Mouse (Mus musculus) midbrain, postnatal 0 days (tissue): Measurements from ENCODE around the gene Insl3. TPM values are rescaled to one million over a fixed set of nuclear protein-coding genes. Genes with fewer than 3 reads are reported as not detected.
"Not testable (repeated sequence)": the region's sequence is repeated elsewhere in the genome, so short reads cannot be mapped to it uniquely, and the experiment has no call there.

Source experiments
- ATAC-seq: fragments of 200-750 bp; cut with Nextera tagmentation; 2 replicates; pipeline ENCODE4 v1.8.0; 2017; ENCODE audit warnings: moderate number of reproducible peaks, mild to moderate bottlenecking, moderate TSS enrichment, moderate library complexity; ENCODE audit not compliant: low FRiP score
- DNase-seq: peaks from one replicate; pipeline ENCODE4 v3.0.0-alpha.2; 2015; ENCODE audit warnings: low spot score
- H3K27ac ChIP-seq: fragments of 300-500 bp; sonication (generic); 2 replicates; pipeline ENCODE4 v1.5.1; 2014; ENCODE audit warnings: low read depth, mild to moderate bottlenecking, low read length, mixed read lengths
- H3K27me3 ChIP-seq: fragments of 300-500 bp; sonication (generic); 2 replicates; pipeline ENCODE4 v1.6.1; 2014; ENCODE audit warnings: low read length, control low read depth, mixed read lengths; ENCODE audit not compliant: insufficient read depth
- H3K36me3 ChIP-seq: fragments of 300-500 bp; sonication (generic); 2 replicates; pipeline ENCODE4 v1.6.1; 2014; ENCODE audit warnings: low read length, control low read depth, mixed read lengths; ENCODE audit not compliant: insufficient read depth
- H3K4me1 ChIP-seq: fragments of 300-500 bp; sonication (generic); 2 replicates; pipeline ENCODE4 v1.6.1; 2014; ENCODE audit warnings: mild to moderate bottlenecking, control low read depth, antibody characterized with exemption, low read length, mixed read lengths; ENCODE audit not compliant: insufficient read depth
- H3K4me2 ChIP-seq: fragments of 300-500 bp; sonication (generic); 2 replicates; pipeline ENCODE4 v1.6.1; 2014; ENCODE audit warnings: low read depth, mild to moderate bottlenecking, low read length, mixed read lengths; ENCODE audit not compliant: poor library complexity, severe bottlenecking
- H3K4me3 ChIP-seq: fragments of 300-500 bp; sonication (generic); 2 replicates; pipeline ENCODE4 v1.5.1; 2014; ENCODE audit warnings: low read depth, mild to moderate bottlenecking, low read length, moderate library complexity
- H3K9ac ChIP-seq: fragments of 300-500 bp; sonication (generic); replicated peaks from 2 replicates; pipeline ENCODE4 v1.6.1; 2014; ENCODE audit warnings: mild to moderate bottlenecking, low read length, moderate library complexity, mixed read lengths; ENCODE audit not compliant: poor library complexity, severe bottlenecking
- H3K9me3 ChIP-seq: fragments of 300-500 bp; sonication (generic); 2 replicates; pipeline ENCODE4 v1.6.1; 2016; ENCODE audit warnings: low read length, control low read depth
- CTCF ChIP-seq: IDR thresholded peaks from 2 replicates; pipeline ENCODE4 v1.5.1; 2016; ENCODE audit warnings: antibody characterized with exemption, mild to moderate bottlenecking
- WGBS: fragments of 180-500 bp; shearing (Covaris S2); extraction: QIAGEN DNeasy Blood & Tissue Kit; methylation state at CpG from one replicate; pipeline ENCODE4 v1.1.7; 2014; 5-methylcytosine and 5-hydroxymethylcytosine counted together
- polyA plus RNA-seq: library from polyadenylated mRNA; unstranded; fragments of >200 nt; fragmentation: Nextera tagmentation; extraction: Ambion mirVana; gene quantifications from 2 replicates; pipeline ENCODE4 v1.2.1, GENCODE M21; 2015
- total RNA-seq: library from RNA; depleted of rRNA; stranded (reverse); fragments of >200 nt; gene quantifications from 2 replicates; pipeline ENCODE4 v1.2.3, GENCODE M21; 2014; rRNA removed

The Insl3 gene
- total and polyA plus RNA-seq, 2 experiments from 2014 or later = 1.2 TPM; not detected in 1

DNA sequence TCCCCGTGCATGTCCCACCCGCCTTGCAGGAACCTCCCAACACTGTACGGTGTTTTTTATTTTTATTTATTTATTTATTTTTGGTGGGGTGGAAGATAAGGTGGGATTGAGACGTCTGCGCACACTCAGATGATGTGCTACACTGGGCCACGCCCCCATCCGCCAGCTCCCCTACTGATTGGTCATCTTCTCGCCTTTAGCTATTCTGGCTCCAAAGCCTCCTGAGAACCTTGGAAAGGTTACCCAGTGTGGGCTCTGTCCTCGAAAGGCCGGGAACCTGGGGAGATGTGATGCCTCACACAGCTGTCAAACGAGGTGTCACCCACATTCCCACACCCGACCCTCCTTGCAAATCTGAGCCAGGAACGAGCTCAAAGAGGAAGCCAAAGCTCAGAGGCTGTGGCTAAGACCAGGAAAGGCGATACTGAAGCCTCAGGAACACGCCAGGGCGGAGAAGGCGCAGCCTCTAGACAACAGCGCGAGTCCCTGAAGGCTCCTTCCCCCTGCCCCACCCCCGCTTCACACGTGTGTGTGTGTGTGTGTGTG is 39.3 kb downstream of the Insl3 start:
- TF ChIP-seq CTCF = no peak
- H3K9ac ChIP-seq = peak overlapping the region; percentile 61
- H3K36me3 ChIP-seq = no peaks in the 10 kb centered on the region
- DNase-seq (peak; percentile 90), ATAC-seq (peak; percentile 72)
- peak overlapping the region; percentile 83 for H3K27ac ChIP-seq
- H3K4me3 ChIP-seq = peak overlapping the region; percentile 35
- WGBS = 6% methylated on average over 19 of the region's 21 CpGs
- no peaks in the 10 kb centered on the region for H3K9me3 ChIP-seq
- H3K4me1 ChIP-seq = peaks cover 9% of the 10 kb centered on the region
- H3K4me2 ChIP-seq = peak overlapping the region; percentile 69
- no peaks in the 10 kb centered on the region for H3K27me3 ChIP-seq

DNA sequence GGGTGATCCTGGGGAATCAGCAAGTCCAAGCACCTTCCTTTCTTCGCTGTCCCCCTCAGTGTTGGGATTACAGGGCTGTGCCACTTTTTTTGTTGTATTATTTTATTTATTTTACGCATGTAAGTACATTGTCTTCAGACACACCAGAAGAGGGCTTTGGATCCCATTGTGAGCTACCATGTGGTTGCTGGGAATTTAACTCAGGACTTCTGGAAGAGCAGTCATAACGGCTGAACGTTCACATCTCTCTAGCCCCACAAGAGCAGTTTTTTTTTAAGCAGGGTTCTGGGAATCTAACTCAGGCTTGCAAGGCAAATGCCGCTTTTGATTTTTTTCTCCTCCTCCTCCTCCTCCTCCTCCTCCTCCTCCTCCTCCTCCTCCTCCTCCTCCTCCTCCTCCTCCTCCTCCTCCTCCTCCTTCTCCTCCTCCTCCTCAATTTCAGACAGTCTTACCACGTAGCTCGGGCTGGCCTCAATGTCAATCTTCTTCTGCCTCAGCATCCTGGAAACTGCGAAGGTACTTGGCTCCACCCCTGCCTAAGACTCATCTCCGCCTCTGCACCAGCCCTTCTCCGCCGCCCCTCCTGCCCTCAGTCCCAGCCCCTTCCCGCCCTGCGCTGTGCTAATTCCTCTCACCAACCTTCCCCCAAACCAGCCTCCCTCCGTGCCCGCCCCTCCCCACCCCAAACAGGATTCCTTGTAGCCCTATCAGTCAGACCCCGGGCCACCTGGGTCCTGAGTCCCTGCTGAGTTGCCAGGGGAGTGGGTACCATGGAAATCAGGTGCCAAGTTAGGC is 40.0 kb downstream of the Insl3 start:
- Histone ChIP-seq H3K4me3 (peak overlapping the region; percentile 35), H3K27ac (peak overlapping the region; percentile 83), H3K4me2 (peak overlapping the region; percentile 69), H3K4me1 (peaks cover 7% of the 10 kb centered on the region), H3K36me3 (no peaks in the 10 kb centered on the region), H3K27me3 (no peaks in the 10 kb centered on the region), H3K9me3 (no peaks in the 10 kb centered on the region), H3K9ac (peak overlapping the region; percentile 61)
- 4% methylated on average over 16 of the region's 16 CpGs for WGBS
- ATAC-seq (peak; percentile 18; the same call in 1 of the 2 replicates), DNase-seq (peak; percentile 59)
- TF ChIP-seq CTCF = no peak

DNA sequence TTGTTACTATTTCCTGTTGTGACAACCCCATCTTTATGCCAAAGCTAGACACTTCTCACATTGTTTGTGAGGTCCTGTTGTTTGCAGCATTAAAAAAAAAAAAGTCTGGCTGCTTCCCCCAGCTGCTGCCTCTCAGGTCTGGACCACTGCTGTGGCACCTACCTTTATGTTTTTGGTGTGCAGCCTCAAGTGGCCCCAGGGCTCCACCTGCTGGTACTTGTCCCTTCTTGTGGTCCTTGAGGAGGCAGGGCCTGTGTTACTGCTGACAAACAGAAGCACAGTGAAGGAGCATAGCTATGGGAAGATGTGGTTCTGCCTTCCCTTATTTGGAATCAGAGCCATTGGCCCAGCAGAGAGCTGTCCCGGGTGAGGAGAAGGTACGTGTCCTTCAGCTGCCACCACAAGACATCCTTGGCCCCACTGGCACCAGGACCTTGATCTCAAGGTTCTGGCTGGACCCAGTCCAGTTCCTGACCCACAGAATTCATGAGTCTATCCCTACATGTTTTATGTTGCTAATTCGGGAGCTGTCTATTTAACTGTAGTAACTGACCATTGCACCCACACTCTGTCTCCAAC is 42.7 kb downstream of the Insl3 start:
- peak; percentile 38 for DNase-seq
- peak; percentile 66 for TF ChIP-seq CTCF
- Histone ChIP-seq H3K27ac (no peak overlapping the region), H3K9ac (no peak overlapping the region), H3K4me2 (no peak overlapping the region), H3K4me3 (no peak overlapping the region), H3K27me3 (no peaks in the 10 kb centered on the region), H3K36me3 (no peaks in the 10 kb centered on the region), H3K4me1 (no peaks in the 10 kb centered on the region), H3K9me3 (no peaks in the 10 kb centered on the region)
- no peak for ATAC-seq
- WGBS = 52% methylated on average over 3 of the region's 3 CpGs

GRCm38 (mm10) chr8:71738316-71738715 is 49.3 kb downstream of the Insl3 start:
- H3K4me2 ChIP-seq, H3K9ac ChIP-seq, ATAC-seq, H3K27me3 ChIP-seq, H3K9me3 ChIP-seq, H3K4me1 ChIP-seq, H3K4me3 ChIP-seq, H3K27ac ChIP-seq, DNase-seq, H3K36me3 ChIP-seq: not testable (repeated sequence)

Other genes with a start within 250 kb of the Insl3 start
- 289 and 323 TPM in 2 replicates for gene Abhd8, start 225.6 kb upstream of the Insl3 start, total RNA-seq
- 205 and 213 TPM in 2 replicates for gene Abhd8, start 225.6 kb upstream of the Insl3 start, polyA plus RNA-seq
- gene Mrpl34, start 224.3 kb upstream of the Insl3 start, total RNA-seq = 105 and 119 TPM in 2 replicates
- 163 and 165 TPM in 2 replicates for gene Mrpl34, start 224.3 kb upstream of the Insl3 start, polyA plus RNA-seq
- gene Dda1, start 220.0 kb upstream of the Insl3 start, total RNA-seq = 187 and 211 TPM in 2 replicates
- 267 and 269 TPM in 2 replicates for gene Dda1, start 220.0 kb upstream of the Insl3 start, polyA plus RNA-seq
- gene Ano8, start 203.3 kb upstream of the Insl3 start, total RNA-seq = 81.6 and 82.2 TPM in 2 replicates
- gene Ano8, start 203.3 kb upstream of the Insl3 start, polyA plus RNA-seq = 5.4 and 5.6 TPM in 2 replicates
- gene Gtpbp3, start 201.1 kb upstream of the Insl3 start, total RNA-seq = 28.0 and 31.5 TPM in 2 replicates
- gene Gtpbp3, start 201.1 kb upstream of the Insl3 start, polyA plus RNA-seq = 11.4 and 11.5 TPM in 2 replicates
- 4.8 and 7.6 TPM in 2 replicates for gene Plvap, start 177.5 kb upstream of the Insl3 start, total RNA-seq
- gene Plvap, start 177.5 kb upstream of the Insl3 start, polyA plus RNA-seq = 9.0 and 10.4 TPM in 2 replicates
- gene Ccdc194, start 163.5 kb upstream of the Insl3 start, total RNA-seq = 0.27 TPM in 1 of 2 replicates, not detected in the other
- gene Ccdc194, start 163.5 kb upstream of the Insl3 start, polyA plus RNA-seq = not detected in 2 replicates
- 12.6 and 15.3 TPM in 2 replicates for gene Bst2, start 151.8 kb upstream of the Insl3 start, total RNA-seq
- 15.3 and 17.6 TPM in 2 replicates for gene Bst2, start 151.8 kb upstream of the Insl3 start, polyA plus RNA-seq
- gene Mvb12a, start 146.3 kb upstream of the Insl3 start, total RNA-seq = 77.4 and 79.2 TPM in 2 replicates
- 81.4 and 82.6 TPM in 2 replicates for gene Mvb12a, start 146.3 kb upstream of the Insl3 start, polyA plus RNA-seq
- 0.11 and 0.14 TPM in 2 replicates for gene Tmem221, start 130.3 kb upstream of the Insl3 start, total RNA-seq
- 0.20 TPM in 1 of 2 replicates, not detected in the other for gene Tmem221, start 130.3 kb upstream of the Insl3 start, polyA plus RNA-seq
- 0.55 TPM in 1 of 2 replicates, not detected in the other for gene Nxnl1, start 122.6 kb upstream of the Insl3 start, total RNA-seq
- gene Nxnl1, start 122.6 kb upstream of the Insl3 start, polyA plus RNA-seq = 0.05 and 0.12 TPM in 2 replicates
- gene Slc27a1, start 120.3 kb upstream of the Insl3 start, total RNA-seq = 150 and 160 TPM in 2 replicates
- 99.7 and 110 TPM in 2 replicates for gene Slc27a1, start 120.3 kb upstream of the Insl3 start, polyA plus RNA-seq
- 333 and 399 TPM in 2 replicates for gene Pgls, start 97.0 kb upstream of the Insl3 start, total RNA-seq
- 293 and 300 TPM in 2 replicates for gene Pgls, start 97.0 kb upstream of the Insl3 start, polyA plus RNA-seq
- gene Fam129c, start 91.6 kb upstream of the Insl3 start, total RNA-seq = 5.3 and 5.9 TPM in 2 replicates
- 4.5 and 4.7 TPM in 2 replicates for gene Fam129c, start 91.6 kb upstream of the Insl3 start, polyA plus RNA-seq
- 104 and 106 TPM in 2 replicates for gene Colgalt1, start 78.2 kb upstream of the Insl3 start, total RNA-seq
- gene Colgalt1, start 78.2 kb upstream of the Insl3 start, polyA plus RNA-seq = 62.8 TPM in 2 replicates
- gene Unc13a, start 17.5 kb upstream of the Insl3 start, total RNA-seq = 69.0 and 70.8 TPM in 2 replicates
- 14.5 and 16.2 TPM in 2 replicates for gene Unc13a, start 17.5 kb upstream of the Insl3 start, polyA plus RNA-seq
- 9.0 and 12.3 TPM in 2 replicates for gene Jak3, start 12.9 kb upstream of the Insl3 start, total RNA-seq
- gene Jak3, start 12.9 kb upstream of the Insl3 start, polyA plus RNA-seq = 6.4 and 7.1 TPM in 2 replicates
- 0.24 and 1.6 TPM in 2 replicates for gene B3gnt3, start 12.6 kb downstream of the Insl3 start, total RNA-seq
- 0.31 and 0.50 TPM in 2 replicates for gene B3gnt3, start 12.6 kb downstream of the Insl3 start, polyA plus RNA-seq
- 109 and 114 TPM in 2 replicates for gene Fcho1, start 36.5 kb downstream of the Insl3 start, total RNA-seq
- gene Fcho1, start 36.5 kb downstream of the Insl3 start, polyA plus RNA-seq = 88.4 and 89.5 TPM in 2 replicates
- 9.0 and 12.0 TPM in 2 replicates for gene Zfp709, start 192.8 kb downstream of the Insl3 start, total RNA-seq
- 5.6 and 6.0 TPM in 2 replicates for gene Zfp709, start 192.8 kb downstream of the Insl3 start, polyA plus RNA-seq
- gene Zfp882, start 219.4 kb downstream of the Insl3 start, total RNA-seq = 14.6 and 19.6 TPM in 2 replicates
- gene Zfp882, start 219.4 kb downstream of the Insl3 start, polyA plus RNA-seq = 6.3 and 6.8 TPM in 2 replicates
- gene Zfp617, start 219.4 kb downstream of the Insl3 start, total RNA-seq = 17.6 and 29.1 TPM in 2 replicates
- gene Zfp617, start 219.4 kb downstream of the Insl3 start, polyA plus RNA-seq = 19.9 and 21.5 TPM in 2 replicates